Mouse (Mus musculus) ovary, postnatal 36 days (tissue): ENCODE data around the gene Sbk1.
"Not testable (repeated sequence)": the region's sequence is repeated elsewhere in the genome, so short reads cannot be mapped to it uniquely, and the experiment has no call there.

ENCODE experiments used
- DNase-seq: peaks from one replicate; pipeline ENCODE4 v3.0.0; 2022; ENCODE audit warnings: low spot score, mixed read lengths

The Sbk1 gene

DNA sequence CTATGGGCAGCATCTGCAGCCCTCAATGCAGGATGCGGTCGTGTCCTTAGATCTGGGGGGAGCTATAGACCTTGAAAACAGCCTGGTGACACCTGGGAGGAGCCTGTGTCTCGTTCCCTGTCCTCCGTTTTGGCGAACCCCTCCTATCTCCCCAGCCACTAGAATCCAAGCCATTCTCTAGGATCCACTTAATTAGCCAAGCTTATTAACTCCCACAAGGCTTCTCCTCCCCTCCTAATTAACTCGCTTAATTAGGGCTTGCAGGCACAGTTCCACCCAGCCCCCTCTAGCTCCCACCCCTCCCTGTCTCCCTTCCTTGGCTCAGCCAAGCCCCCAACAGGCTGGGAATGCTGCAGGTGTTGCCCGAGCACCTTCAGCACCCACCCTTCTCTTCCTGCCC, 8.5 kb upstream of the Sbk1 start:
- no peak for DNase-seq

DNA sequence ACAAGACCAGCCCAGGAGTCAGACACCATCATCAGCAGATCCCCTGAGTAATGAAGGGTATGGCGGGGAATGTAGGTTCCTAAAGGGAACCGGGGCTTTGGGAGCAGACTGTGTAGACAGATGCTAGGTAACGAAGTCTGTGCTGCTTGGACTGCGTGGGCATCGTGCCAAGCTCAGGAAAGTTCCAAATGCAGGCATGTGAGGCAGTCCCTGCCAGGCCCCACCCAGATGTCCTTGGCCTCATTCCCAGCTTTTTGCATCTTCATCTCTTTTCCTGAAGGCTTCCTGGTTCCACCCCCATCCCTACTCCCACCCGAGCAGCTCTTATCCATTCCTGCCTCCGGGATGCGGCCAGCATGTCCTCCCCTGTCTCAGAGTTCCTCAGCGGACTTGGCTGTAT, 6.5 kb upstream of the Sbk1 start:
- peak; percentile 74 for DNase-seq

DNA sequence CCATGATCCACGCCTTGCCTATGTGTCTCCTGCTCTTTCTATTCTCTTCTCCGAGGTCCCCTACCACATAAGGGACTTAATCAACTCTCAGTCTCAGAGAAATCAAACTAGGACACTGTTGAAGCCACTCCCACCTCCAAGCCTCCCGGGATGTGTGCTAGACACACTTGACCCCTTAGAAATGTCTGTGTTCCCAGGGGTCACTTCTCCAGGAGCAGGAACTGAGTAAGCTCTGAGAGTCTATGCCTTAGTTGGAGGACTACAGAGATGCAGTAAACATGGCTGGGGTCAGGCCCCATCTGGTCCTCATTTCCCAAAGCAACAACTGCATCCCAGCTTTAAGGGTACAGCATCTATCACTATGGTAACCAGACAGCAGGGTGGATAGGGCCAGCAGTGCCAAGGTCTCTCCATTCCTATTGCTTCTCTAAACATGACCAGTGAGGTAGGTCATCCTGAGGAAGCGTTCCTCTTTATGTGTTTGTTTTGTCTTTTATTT, 6.0 kb upstream of the Sbk1 start:
- no peak for DNase-seq

DNA sequence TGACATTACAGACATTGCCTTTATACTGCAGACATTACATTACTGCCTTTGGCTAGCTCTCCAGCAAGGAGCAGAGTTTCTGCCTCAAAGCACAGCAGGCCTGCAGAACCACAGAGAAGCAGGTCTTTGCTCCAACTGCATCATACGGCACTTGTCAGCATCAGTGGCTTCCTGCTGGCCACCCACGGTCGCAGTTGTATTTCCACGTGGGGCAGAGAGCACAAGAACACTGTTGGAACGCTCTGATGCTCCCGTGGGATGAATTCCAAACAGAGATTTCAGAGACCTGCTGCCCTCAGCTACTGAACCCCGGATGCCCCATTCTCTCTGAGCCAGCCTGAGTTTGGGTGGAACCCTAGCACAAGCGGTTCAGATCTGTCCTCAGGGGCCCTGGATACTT, 4.8 kb upstream of the Sbk1 start:
- DNase-seq: no peak

DNA sequence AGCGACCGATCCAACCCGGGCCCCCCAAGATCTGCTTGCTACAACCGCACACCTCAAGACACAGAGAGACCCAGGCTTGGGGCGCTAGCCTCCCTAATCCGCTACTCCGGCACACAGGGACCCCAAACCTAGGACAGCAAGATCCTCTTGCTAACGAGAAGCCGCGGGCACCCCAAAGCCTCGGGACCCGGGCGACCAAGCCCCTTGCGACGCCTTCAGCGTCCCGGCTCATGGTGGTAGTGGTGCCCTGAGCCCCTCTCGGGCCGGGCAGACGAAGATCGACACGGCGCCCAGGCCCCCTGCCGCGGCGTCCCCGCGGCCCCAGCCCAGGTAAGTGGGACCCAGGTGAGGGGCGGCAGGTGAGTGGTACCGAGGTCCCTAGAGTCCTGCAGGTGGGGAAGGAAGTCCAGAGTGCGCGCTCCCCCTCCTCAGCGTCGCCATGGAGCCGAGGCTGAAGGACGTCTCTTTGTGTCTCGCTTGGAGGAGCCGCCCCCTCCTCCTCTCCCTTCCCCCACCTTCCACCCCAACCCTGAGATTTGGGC, 422 bp downstream of the Sbk1 start:
- peak; percentile 33 for DNase-seq

DNA sequence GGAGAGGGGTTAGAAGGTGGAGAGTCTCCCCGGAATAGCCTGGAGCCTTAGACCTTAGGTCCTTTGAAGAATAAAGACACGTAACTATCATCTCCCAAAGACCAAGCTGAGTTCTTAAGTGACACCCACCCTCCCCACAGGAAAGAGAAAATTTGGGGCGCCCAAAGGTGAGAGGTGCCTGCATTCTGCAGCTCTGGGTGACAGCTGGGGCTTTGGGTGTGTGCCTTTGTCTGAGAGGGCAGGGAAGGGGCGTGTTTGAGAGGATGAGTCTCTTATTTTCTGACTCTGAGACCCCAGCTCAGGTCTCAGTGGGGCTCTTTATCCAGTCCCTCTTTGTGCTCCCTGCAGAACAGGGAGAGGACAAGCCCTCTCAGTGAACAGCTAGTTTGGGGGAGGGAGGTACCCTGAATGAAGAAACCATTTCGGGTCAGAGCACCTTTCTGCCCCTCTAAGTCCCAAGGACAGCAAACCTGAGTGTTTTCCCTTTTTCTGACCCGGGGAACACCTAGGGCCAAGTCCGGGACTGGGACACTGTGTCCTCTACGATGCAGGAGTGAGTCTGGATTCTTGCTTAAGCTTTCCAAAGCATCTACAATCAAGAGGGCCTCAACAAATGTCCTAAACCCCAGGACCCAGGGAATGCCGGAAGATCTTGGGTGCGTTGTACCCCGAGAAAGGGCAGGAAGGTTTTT, 1.1 kb downstream of the Sbk1 start:
- no peak for DNase-seq

DNA sequence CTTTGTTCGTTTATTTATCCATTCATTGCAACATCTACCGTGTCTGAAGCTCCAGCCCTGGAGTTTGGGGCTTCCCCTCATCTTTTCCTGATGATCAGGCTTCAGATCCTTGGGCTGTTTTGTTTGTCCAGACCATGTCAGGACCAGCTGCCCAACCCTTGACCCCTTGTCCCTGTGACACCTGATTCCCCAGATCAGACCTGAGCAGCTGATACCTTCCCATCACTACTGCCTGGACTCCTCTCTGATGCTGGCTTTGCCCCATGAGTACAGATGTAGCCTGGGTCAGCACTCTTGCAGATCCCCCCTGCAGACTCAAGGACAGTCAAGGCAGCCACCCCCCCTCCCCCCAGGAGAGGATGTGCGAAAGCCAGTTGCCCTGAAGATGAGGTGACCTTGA, 1.7 kb downstream of the Sbk1 start:
- no peak for DNase-seq

DNA sequence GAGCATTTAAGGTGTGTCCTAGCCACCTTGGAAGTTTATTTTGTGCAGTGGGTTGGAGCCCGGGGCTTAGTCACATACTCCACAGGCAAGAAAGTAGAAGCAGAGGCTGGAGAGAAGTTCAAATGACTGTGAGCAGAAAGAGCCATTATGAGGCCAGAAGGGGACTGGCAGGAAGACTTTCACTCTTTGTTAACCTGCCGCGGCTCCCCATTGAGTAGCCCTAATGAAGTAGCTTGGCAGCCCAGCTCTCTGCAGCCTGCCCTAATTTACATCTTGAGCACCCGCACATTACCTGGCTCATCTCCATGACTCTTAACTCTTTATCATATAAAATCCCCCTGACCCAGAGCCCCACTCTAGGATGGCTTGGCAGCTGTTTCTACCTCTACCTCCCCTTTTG, 2.2 kb downstream of the Sbk1 start:
- no peak for DNase-seq

DNA sequence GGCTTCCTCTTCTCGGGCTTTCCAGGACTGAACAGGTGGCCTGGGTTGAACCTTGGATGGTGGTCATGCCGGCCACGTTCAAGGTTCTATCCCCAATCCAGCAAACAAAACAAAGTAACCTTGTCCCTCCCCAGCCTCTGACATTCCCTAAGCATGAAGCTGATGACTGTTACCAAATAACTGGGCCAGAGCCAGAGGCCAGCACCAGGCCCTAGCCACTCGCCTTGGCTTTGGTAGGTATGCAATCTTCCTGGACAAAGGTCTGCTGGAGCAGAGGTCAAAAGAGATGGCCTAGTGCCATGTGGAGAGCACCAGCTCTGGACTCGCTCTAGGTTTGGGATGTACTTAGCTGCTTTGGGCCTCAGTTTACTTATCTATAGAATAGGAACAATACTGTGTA, 3.3 kb downstream of the Sbk1 start:
- no peak for DNase-seq

DNA sequence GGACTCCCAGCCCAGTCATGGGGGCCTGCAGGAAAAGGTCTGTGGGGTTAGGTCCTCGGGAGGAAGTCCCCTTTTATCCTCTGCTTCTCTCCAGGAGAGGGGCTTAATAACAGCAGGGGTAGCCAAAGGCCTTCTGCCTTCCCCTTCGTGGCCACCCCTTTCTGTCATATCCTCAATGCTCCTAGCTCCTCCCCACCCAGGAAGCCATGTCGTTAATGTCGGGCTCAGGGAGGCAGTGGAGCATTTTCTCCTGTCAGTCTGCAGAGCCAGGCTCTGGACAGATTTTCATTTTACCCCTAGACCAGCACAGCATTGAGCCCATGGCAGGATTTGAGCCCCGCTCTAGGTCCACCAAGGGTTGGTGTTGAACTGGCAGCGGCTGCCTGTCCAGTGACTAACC, 3.9 kb downstream of the Sbk1 start:
- no peak for DNase-seq

DNA sequence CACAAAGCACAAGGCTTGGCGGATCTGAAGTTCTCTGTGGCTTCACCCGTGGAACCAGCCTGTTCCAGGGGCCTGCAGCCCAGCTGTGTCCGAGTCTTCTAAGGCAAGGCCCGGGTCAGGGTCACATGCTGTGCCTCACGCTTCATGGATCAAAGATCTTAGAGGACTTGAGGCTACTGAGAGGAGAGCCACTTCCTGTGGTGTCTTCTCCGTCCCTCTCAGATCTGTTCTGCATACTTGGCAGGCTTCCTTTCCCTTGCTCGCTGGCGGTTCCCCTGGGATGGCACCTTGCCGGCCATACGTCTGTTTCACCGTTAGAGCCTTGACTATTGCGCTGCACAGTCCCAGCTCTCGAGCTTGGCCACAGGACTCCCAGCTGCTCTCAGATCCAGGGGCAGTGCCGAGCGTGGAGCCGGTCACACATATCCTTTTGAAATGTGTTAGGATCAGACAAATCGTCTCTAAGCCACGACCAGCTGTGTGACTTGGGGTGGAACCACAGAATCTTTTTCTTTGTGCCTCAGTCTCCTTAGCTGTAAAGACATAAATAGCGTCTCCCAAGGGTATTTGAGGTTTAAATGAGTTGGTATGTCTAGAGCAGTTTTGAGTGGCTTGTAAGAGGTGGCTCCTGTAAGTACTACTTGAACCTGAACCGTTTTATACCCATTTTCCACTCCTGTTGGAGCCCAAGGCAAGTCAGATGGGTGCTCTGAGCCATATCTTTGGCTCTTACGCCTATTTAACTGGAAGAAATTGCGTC, 5.3 kb downstream of the Sbk1 start:
- DNase-seq: no peak

DNA sequence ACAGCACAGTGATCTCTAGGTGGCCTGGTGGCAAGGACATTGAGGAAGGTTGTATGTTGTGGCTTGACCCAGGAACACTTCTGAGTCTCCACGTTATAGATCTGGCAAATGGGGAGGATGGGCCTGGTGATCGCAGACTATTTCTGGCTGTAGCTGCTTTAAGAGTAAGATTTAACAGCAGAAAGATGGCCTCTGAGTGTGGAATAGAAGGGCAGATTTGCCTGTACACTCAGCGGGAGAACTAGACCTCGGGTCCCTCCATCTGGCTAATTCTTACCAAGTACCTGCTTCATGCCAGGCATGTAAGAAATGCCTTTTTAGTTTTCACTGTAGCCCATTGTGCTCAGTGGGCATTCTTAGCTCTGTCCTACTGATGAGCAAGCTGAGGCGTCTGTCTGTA, 6.4 kb downstream of the Sbk1 start:
- DNase-seq: no peak

DNA sequence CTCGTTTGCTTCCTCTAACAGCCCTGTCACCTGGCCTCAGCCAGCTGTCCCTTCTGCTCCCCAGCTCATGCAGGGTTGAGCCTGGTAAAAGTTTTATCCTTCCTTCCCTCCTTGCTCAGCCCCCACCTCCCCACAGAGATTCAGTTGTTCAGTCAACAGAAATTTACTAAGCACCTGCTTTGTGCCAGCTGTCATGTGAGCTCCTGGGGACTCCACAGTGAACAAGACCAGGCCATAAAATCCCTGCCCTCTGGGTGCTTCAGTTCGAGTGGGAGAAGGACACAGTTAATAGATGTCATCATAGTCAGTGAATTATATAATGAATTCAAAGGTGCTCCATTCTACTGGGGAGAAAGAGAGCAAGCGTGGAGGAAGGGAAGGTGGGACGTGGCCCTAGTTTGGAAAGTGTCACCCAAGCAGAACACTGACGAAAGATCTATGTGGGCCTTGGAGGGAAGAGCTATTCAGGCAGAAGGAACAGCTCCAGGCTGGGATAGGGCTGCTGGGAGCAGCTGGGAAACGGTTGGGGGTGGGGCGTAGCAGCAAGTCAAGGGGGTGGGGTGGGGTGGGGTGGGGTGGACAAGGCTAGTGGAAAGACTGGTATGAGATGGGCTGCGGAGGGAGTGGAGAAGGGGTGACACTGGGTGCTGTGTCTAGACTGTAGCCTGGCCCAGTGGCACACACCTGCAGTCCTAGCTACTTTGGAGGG, 7.5 kb downstream of the Sbk1 start:
- DNase-seq: no peak

DNA sequence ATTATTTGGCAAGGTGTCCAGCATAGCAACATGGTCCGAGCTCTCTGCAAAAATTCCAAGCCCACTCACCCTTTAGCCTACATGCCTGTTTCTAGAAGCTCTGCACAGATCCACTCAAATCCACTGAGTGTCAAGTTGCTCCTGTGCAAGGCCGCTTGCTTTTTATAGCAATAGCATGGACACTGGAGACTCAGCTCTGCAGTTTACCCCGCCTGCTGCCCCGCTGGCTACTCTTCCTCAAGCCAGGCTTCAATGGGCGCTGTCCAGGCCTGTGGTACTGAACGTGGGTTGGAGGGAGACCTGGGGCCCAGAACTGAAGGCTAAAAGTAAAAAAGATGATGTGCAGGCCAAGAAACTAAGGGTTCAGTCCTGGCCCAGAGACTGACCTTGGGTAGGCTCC, 8.3 kb downstream of the Sbk1 start:
- peak; percentile 55 for DNase-seq

DNA sequence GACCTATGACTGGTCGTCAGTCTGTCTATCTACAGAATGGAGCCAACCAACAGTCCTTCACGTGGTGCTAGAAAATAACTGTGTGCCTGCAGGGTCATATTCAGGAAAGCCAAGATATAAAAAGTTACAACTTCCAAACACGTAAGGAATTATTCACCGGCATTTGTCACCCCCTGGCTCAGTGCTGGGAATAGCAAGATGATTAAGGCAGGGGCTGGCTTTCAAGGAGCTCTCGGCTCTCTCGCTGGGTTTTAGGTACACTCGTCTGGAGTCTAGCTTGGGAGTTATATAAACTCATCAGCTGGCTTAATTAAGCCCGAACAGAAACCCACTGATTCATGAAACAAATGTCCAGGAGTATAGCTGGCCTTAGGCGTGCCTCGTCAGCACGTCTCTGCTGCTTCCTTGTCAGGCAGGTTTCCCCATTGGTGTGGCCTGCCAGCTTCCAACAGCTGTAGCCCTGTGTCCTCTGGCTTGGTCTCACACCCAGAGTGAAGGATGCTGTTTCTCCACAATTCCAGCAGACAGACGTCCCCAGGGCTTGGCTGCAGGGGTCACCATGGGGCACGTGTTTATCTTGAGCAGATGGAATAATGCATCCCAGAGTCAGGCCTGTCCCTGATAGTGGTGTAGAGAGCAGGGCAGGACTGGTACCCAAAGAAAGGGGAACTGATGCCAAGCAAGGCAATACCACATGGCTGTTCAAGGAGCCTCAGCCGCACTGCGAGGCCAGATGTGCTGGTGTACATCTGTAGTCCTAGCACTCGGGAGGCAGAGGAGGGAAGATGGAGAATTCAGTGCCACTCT, 9.7 kb downstream of the Sbk1 start:
- DNase-seq: no peak

DNA sequence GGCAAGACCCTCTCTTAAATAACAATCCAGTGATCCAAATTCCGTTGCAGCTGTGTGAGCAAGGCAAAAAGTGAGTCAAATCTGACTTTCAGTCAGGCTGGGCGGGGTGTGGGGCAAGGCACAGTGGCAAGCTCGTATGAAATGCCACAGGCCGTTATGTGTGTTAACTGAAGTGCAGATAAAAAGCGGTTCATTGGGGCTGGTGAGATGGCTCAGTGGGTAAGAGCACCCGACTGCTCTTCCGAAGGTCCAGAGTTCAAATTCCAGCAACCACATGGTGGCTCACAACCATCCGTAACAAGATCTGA, 10.2 kb downstream of the Sbk1 start:
- DNase-seq: not testable (repeated sequence)

DNA sequence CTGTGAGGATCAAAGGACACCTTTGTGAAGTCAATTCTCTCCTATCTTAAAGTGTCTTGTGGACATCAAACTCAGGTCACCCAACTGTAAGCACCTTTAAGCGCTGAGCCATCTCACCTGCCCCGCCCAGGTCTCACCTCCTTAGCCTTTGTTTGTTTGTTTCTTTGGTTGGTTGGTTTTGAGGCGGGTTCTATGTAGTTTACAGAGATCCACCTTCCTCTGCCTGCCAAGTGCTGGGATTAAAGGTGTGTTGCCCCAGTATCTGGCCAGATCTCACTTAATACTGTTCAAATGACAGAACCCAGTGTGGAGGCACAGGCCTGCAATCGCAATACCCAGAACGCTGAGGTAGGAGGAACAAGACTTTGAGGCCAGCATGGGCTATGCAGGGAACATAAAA, 11.6 kb downstream of the Sbk1 start:
- no peak for DNase-seq

DNA sequence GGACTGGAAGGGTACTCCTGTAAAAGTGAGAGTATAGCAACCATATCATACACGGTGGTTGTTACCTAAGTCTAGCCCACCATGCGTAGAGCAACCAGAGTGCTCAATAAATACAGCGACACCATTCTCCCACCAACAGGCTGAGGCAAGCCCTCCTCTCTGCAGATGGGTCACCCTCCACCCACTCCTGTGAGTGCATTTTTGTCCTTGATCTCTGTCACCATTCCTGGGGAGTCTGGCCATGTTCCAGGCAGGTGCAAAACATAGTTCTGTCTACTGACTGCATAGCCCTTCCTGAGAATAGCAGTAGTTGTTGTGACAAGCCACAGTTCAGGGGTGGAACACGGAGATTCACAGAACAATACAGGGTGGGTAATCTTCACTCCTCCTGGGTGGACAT, 12.0 kb downstream of the Sbk1 start:
- DNase-seq: no peak

DNA sequence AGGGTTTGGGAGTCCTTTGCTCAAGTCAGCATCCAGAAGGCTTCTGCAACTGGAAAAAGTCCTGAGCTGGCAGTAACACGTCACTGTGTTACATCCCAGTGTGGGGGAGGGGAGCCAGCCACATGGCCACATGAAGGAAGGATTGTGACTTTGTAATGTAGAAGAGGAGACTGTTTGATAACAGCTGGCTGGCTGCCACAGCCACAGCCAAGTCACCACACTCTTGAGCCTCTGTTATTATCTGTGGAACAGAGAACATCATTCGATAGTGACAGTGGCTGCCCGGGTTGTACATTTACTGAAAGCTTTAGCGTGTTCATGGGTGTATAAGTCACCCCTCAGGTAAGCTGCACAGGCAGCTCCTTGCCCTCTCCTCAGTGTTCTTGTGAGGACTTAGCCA, 12.4 kb downstream of the Sbk1 start:
- DNase-seq: peak; percentile 31

DNA sequence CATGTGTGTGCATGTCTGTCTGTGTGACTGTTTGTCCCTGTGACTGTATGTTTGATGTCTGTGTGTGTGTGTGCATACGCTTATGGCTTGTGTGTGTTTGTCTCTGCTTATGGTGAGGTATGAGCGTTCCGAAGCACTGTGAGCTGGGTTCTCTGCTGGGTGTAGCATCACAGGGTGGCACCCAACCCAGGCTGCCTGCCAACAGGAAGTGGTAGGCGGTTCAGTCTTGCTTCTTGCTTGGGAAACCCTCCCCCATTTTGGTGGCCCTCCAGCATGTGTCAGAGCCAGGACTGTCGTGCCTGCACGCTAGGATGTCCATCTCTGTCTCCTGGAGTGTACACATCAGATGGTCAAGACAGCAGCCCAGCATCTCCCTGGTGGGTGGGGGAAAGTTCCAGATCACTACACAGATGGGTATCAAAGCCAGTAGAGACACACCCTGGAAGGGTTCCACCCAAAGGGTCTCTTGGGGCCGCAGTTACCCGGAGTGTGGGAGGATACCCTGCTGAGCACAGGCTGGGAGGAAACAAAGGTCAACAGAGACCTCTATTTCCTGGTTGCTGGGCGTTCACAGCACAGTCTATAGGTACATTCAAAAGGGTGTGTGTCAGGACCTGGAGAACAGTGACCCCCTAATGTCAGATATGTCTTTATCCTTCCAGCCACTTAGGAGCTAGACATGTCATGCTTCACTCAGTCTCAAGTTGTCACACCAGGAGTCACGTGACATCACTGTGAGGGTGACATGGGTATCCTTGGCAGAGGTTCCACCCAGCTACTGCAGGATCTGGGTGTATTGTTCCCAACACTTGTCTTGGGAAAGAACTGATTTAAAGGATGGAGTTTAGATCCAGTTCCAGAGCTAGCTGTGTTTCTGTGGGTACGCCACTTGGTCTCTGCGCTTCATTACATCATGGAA, 13.1 kb downstream of the Sbk1 start:
- DNase-seq: peak; percentile 45

DNA sequence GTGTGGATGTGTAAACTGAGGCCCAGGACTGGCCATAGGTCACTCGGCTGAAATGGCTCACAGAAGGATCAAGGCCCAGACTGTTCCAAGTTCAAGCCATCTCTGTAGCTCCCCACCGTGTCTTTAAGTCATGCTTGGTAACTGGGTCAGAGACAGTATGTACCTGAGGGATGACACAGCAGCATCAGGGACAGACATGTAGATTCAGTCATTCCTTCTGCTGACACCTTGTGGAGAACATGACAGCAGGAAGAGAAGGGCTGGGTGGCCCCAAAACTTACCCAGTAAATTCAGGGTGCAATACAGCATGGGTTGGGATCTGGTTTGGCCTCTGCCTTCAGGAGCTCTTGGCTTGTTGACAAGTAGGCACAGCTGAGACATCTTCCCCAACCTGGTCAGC, 13.9 kb downstream of the Sbk1 start:
- DNase-seq: no peak
